Mouse (Mus musculus) myocyte (in vitro differentiated cells): ENCODE data around the gene Defb41.

Experiments used
- MAX ChIP-seq: IDR thresholded peaks from one replicate; pipeline ENCODE4 v1.6.1; 2011; ENCODE audit warnings: low read depth, mild to moderate bottlenecking, control low read depth
- MYOD1 ChIP-seq, 3 experiments: IDR thresholded peaks; one replicate each; pipeline ENCODE4 v1.6.1; 2011; ENCODE audit warnings: control low read depth in 2 of 3, low read depth in 2 of 3, mild to moderate bottlenecking in 2 of 3, moderate library complexity in 1 of 3; ENCODE audit not compliant: insufficient read length in 2 of 3, control insufficient read depth in 1 of 3
- MYOG ChIP-seq, 3 experiments: IDR thresholded peaks; one replicate each; pipeline ENCODE4 v1.6.1; 2011; ENCODE audit warnings: control low read depth in 2 of 3, low read depth in 2 of 3, mild to moderate bottlenecking in 2 of 3; ENCODE audit not compliant: insufficient read length in 2 of 3, control insufficient read depth in 1 of 3, insufficient read depth in 1 of 3
- POLR2A ChIP-seq: IDR thresholded peaks from one replicate; pipeline ENCODE4 v1.6.1; 2011; ENCODE audit warnings: low read depth, mild to moderate bottlenecking, control low read depth, moderate library complexity; ENCODE audit not compliant: insufficient read length
- TCF12 ChIP-seq: IDR thresholded peaks from one replicate; pipeline ENCODE4 v1.6.1; 2011; ENCODE audit warnings: mild to moderate bottlenecking, control low read depth; ENCODE audit not compliant: poor library complexity, insufficient read depth, severe bottlenecking
- USF1 ChIP-seq: IDR thresholded peaks from one replicate; pipeline ENCODE4 v1.6.1; 2011; ENCODE audit warnings: low read depth, mild to moderate bottlenecking, control low read depth, moderate library complexity

DNA sequence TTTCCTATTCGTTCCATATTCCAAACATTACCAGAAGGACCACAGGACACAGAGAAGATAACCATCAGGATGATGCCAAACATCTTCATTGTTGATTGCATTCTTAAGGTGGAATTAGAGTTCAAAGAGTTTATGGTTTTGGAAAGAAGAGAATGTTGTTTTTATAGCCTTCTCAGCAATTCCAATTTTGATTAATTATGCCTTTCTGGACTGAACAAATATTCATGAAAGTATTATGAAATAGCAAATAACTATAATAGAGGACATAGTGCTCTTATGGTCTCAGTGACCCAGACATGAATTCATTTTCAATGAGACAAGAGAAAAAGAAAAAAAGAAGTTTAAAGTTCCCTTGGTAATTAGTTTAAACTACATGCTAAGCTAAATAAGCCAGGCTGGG lies 27.6 kb downstream of the Defb41 start, which contains the start of gene Defb18:
- TF ChIP-seq MYOG (IDR thresholded peaks at IDR 0.05; ENCODE audit: control insufficient read depth in 1 of 3, insufficient read depth in 1 of 3, insufficient read length in 2 of 3, low read depth in 2 of 3) (no peak), USF1 (no peak), POLR2A (no peak), MYOD1 (IDR thresholded peaks at IDR 0.05; ENCODE audit: control insufficient read depth in 1 of 3, insufficient read length in 2 of 3, low read depth in 2 of 3) (no peak), MAX (no peak), TCF12 (no peak)
